Mouse (Mus musculus) kidney, embryonic 16.5 days (tissue): ENCODE results near the gene Micu1. TPM values are rescaled to one million over a fixed set of nuclear protein-coding genes. Genes with fewer than 3 reads are reported as not detected.
"Not testable (repeated sequence)": the region's sequence is repeated elsewhere in the genome, so short reads cannot be mapped to it uniquely, and the experiment has no call there.

Experiments used
- ATAC-seq: fragments of 200-750 bp; cut with Nextera tagmentation; 2 replicates; pipeline ENCODE4 v1.8.0; 2017; ENCODE audit warnings: moderate TSS enrichment; ENCODE audit not compliant: low FRiP score, low TSS enrichment
- H3K27ac ChIP-seq: fragments of 300-500 bp; sonication (generic); 2 replicates; pipeline ENCODE4 v1.5.1; 2014; ENCODE audit warnings: low read length
- H3K27me3 ChIP-seq: fragments of 300-500 bp; sonication (generic); 2 replicates; pipeline ENCODE4 v1.6.1; 2014; ENCODE audit warnings: low read length, control low read depth, mixed read lengths; ENCODE audit not compliant: insufficient read depth
- H3K36me3 ChIP-seq: fragments of 300-500 bp; sonication (generic); 2 replicates; pipeline ENCODE4 v1.6.1; 2014; ENCODE audit warnings: low read length, control low read depth, mixed read lengths; ENCODE audit not compliant: insufficient read depth
- H3K4me1 ChIP-seq: fragments of 300-500 bp; sonication (generic); 2 replicates; pipeline ENCODE4 v1.6.1; 2014; ENCODE audit warnings: low read length, control low read depth, mixed read lengths; ENCODE audit not compliant: insufficient read depth
- H3K4me2 ChIP-seq: fragments of 300-500 bp; sonication (generic); replicated peaks from 2 replicates; pipeline ENCODE4 v1.6.1; 2014; ENCODE audit warnings: low read depth, low read length
- H3K4me3 ChIP-seq: fragments of 300-500 bp; sonication (generic); 2 replicates; pipeline ENCODE4 v1.5.1; 2014; ENCODE audit warnings: mild to moderate bottlenecking, low read length
- H3K9ac ChIP-seq: fragments of 300-500 bp; sonication (generic); replicated peaks from 2 replicates; pipeline ENCODE4 v1.6.1; 2014; ENCODE audit warnings: low read length
- H3K9me3 ChIP-seq: fragments of 300-500 bp; sonication (generic); 2 replicates; pipeline ENCODE4 v1.6.1; 2016; ENCODE audit warnings: low read length, control low read depth
- WGBS: fragments of 180-500 bp; shearing (Covaris S2); extraction: QIAGEN DNeasy Blood & Tissue Kit; methylation state at CpG from one replicate; pipeline ENCODE4 v1.1.7; 2014; 5-methylcytosine and 5-hydroxymethylcytosine counted together
- polyA plus RNA-seq: library from polyadenylated mRNA; unstranded; fragments of >200 nt; fragmentation: Nextera tagmentation; extraction: Ambion mirVana; gene quantifications from 2 replicates; pipeline ENCODE4 v1.2.1, GENCODE M21; 2015

Micu1 gene
- polyA plus RNA-seq, 1 experiment from 2014 or later, result 86.2 TPM

DNA sequence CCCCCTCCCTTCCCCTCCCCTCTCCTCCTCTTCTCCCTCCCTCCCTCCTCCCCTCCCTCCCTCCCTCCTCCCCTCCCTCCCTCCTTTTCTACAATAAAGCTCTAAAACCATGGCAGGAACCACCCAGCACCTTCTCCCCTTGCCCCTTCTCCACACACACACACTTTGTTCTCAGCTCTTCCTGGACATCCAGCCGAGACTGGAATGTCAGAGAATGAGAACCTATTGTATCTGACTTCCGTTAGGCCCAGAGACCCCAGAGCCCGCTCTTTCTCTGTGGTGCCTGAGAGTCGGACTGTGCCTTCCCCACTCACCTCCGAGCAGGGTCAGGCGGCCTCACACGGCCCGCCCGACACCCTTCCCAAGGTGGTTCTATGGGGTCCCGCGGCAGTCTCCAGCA, 166.0 kb downstream of the Micu1 start:
- Histone ChIP-seq H3K27me3 (no peaks in the 10 kb centered on the region), H3K36me3 (no peaks in the 10 kb centered on the region), H3K9ac (no peak overlapping the region; the same call in 1 of the 2 replicates), H3K4me1 (peaks cover 17% of the 10 kb centered on the region), H3K4me2 (no peak overlapping the region), H3K27ac (no peak overlapping the region), H3K9me3 (0 out of 2 replicates have a peak, but pooled peaks cover 4% of the 10 kb centered on the region), H3K4me3 (no peak overlapping the region)
- 70% methylated on average over 11 of the region's 11 CpGs for WGBS
- ATAC-seq, result no peak

DNA sequence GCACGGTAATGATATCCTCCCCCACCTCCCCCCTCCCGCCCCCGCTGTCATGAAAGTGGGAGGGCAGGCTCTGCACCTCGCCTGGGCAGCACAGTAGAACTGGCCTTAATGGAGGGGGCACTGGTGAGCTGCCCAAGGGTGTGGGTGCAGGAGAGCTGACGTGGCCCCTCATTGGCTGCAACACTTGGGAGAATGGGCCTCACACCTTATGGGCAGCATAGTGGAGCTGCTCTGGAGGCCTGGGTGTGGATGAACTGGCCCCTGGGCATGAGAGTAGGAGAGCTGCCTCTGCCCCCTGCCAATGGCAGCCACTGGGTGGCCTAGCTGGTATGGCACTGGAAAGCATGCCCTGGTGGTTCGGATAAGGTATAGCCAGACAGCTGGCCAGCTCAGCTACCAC, 167.8 kb downstream of the Micu1 start:
- Histone ChIP-seq H3K4me2 (no peak overlapping the region), H3K27ac (no peak overlapping the region), H3K36me3 (no peaks in the 10 kb centered on the region), H3K9ac (no peak overlapping the region), H3K27me3 (no peaks in the 10 kb centered on the region), H3K4me3 (no peak overlapping the region), H3K9me3 (0 out of 2 replicates have a peak, but pooled peaks cover 4% of the 10 kb centered on the region), H3K4me1 (no peaks in the 10 kb centered on the region)
- ATAC-seq, result 0 out of 2 replicates have a peak, but pooled peaks have one; percentile 44
- WGBS, result 79% methylated on average over 6 of the region's 6 CpGs

DNA sequence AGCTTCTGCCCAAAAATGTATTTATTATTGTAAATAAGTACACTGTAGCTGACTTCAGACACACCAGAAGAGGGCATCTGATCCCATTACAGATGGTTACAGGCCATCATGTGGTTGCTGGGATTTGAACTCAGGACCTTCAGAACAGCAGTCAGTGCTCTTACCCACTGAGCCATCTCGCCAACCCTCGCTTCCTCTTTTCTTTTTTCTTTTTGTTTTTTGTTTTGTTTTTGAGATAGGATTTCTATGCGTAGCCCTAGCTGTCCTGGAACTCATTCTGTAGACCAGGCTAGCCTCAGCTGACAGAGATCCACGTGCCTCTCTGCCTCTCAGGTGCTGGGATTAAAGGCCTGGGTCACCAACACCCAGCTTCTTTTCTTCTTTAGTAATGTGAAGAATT, 170.4 kb downstream of the Micu1 start:
- H3K27ac ChIP-seq, H3K27me3 ChIP-seq, ATAC-seq, H3K4me2 ChIP-seq, H3K4me1 ChIP-seq, H3K4me3 ChIP-seq, H3K9ac ChIP-seq, H3K9me3 ChIP-seq, H3K36me3 ChIP-seq: not testable (repeated sequence)
- WGBS, result 85% methylated on average over 4 of the region's 4 CpGs

DNA sequence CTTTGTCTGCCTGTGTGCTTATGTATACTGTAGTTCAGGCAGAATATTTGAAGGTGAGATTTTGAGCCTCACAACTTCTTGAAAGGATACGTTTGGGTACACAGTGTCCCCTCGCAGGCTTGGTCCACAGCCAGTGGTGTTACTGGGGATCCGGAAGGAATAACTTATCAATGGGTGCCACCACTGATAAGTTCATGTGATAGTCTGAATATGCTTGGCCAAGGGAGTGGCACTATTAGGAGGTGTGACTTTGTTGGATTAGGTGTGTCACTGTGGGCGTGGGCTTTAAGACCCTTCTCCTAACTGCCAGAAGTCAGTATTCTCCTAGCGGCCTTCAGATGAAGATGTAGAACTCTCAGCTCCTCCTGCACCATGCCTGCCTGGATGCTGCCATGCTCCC, 170.9 kb downstream of the Micu1 start:
- no peak overlapping the region for H3K4me2 ChIP-seq
- H3K4me3 ChIP-seq, result no peak overlapping the region
- H3K36me3 ChIP-seq, result no peaks in the 10 kb centered on the region
- WGBS, result 85% methylated on average over 5 of the region's 5 CpGs
- no peaks in the 10 kb centered on the region for H3K27me3 ChIP-seq
- 0 out of 2 replicates have a peak, but pooled peaks cover 4% of the 10 kb centered on the region for H3K9me3 ChIP-seq
- H3K4me1 ChIP-seq, result no peaks in the 10 kb centered on the region
- H3K27ac ChIP-seq, result no peak overlapping the region
- ATAC-seq, result no peak
- no peak overlapping the region for H3K9ac ChIP-seq

DNA sequence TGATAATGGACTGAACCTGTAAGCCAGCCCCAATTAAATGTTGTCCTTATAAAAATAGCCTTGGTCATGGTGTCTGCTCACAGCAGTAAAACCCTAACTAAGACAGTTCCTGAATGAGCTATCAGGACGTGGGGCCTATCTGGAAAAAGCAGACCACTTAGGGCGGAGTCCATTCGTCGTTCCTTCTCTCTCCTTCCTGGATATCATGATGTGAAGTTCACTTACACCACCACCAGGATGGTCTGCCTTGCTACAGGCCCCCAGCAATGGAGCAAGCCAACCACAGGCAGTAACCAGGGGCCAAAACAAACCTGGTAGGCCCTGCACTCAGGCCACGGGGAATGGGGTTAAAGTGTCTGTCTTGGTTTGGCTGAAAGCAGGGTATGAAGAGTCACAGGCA, 171.3 kb downstream of the Micu1 start:
- 69% methylated on average over 5 of the region's 5 CpGs for WGBS
- no peaks in the 10 kb centered on the region for H3K36me3 ChIP-seq
- no peak overlapping the region for H3K4me2 ChIP-seq
- no peaks in the 10 kb centered on the region for H3K27me3 ChIP-seq
- no peak overlapping the region for H3K27ac ChIP-seq
- peaks cover 2% of the 10 kb centered on the region for H3K4me1 ChIP-seq
- no peak overlapping the region for H3K9ac ChIP-seq
- no peak overlapping the region for H3K4me3 ChIP-seq
- 0 out of 2 replicates have a peak, but pooled peaks cover 4% of the 10 kb centered on the region for H3K9me3 ChIP-seq
- no peak for ATAC-seq

DNA sequence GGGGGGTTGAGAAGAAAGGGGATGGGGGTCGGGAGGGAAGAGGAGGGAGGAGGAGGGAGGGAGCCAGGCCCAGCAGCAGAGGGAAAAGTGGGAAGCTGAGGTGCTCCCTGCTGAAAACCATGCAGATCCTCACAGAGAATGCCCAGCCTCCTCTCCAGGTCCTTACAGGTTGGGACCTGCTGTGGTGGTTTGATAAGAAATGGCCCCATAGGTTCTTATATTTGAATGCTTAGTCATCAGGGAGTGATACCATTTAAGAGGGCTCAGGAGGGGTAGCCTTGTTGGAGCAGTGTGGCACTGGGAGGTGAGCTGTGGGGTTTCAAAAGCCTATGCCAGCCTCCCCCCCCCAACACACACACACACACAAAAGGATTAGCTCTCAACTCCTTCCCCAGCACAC, 173.1 kb downstream of the Micu1 start:
- H3K27ac ChIP-seq, result no peak overlapping the region
- ATAC-seq, result no peak
- WGBS, result 33% methylated on average over 1 of the region's 1 CpGs

DNA sequence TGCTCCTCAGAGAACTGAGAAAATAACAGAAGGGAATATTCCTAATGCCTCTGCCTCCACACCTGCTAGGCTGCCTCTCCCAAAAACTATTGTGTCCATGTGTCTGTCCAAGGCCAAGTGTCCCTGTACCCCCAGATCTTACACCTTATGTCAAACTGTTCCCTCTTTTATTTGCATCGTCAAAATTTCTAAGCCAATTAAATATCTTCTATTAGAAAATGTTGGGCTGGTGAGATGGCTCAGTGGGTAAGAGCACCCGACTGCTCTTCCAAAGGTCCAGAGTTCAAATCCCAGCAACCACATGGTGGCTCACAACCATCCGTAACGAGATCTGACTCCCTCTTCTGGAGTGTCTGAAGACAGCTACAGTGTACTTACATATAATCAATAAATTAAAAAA, 174.4 kb downstream of the Micu1 start:
- H3K4me2 ChIP-seq, H3K36me3 ChIP-seq, H3K27me3 ChIP-seq, H3K27ac ChIP-seq, H3K4me3 ChIP-seq, H3K9ac ChIP-seq, H3K9me3 ChIP-seq, ATAC-seq: not testable (repeated sequence)
- H3K4me1 ChIP-seq, result peaks cover 13% of the 10 kb centered on the region
- WGBS, result 78% methylated on average over 3 of the region's 4 CpGs

More for the DNA sequence above, 173.1 kb downstream of the Micu1 start:
- no peak overlapping the region for H3K4me2 ChIP-seq
- H3K27me3 ChIP-seq, result no peaks in the 10 kb centered on the region
- H3K4me1 ChIP-seq, result peaks cover 5% of the 10 kb centered on the region
- H3K9ac ChIP-seq, result no peak overlapping the region
- no peak overlapping the region for H3K4me3 ChIP-seq
- H3K9me3 ChIP-seq, result 0 out of 2 replicates have a peak, but pooled peaks cover 4% of the 10 kb centered on the region
- H3K36me3 ChIP-seq, result no peaks in the 10 kb centered on the region

DNA sequence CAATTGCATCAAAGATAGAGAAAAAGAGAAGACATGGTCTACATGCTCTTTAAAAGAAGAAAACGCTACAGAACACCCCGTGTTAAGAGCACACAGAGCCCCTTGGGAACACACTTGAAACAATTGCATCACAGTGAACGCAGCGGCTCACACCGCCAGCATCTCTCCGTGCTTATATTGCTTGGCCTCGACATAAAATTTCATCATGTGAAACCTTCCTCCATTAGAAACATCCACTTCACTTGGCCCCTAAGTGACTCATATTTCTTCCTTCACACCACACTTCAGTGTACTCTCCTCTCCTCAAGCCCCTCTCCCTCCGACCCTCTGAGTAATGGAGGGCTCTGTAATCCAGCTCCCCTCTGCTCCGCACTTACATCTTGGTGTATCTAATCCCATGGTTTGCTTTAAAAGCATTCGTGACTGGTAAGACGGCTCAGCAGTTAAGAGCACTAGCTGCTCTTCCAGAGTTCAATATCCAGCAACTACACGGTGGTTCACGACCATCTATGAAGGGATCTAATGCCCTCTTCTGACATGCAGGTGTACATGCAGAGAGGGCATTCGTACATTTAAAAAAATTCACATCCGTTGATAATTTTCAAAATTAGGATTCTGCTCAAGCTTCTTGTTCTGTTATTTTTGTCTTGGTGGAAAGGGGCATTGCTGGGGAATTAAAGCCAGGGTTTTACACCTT, 175.3 kb downstream of the Micu1 start:
- Histone ChIP-seq H3K27ac (no peak overlapping the region), H3K27me3 (no peaks in the 10 kb centered on the region), H3K4me3 (no peak overlapping the region), H3K36me3 (no peaks in the 10 kb centered on the region), H3K4me2 (no peak overlapping the region), H3K9ac (no peak overlapping the region), H3K9me3 (no peaks in the 10 kb centered on the region), H3K4me1 (peaks cover 13% of the 10 kb centered on the region)
- ATAC-seq, result no peak
- WGBS, result 73% methylated on average over 15 of the region's 15 CpGs

DNA sequence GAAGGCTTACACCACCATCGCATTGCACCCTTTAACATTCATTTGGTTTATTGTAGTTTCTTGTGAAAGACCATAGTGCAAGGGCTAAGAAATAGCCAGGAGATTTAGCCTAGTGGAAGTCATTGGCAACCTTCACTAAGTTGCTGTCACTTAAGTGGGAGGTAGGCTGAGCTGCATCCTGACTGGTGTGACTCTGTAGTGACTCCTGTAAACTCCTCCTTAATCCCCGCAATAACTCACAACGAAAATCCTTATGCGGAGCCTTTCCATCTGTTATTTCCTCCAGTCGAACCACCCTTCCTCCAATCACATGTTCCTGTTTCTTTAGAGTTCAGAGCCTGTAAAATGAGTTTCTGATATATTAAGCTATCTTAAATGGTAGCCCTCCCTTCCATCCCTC, 176.5 kb downstream of the Micu1 start:
- no peaks in the 10 kb centered on the region for H3K27me3 ChIP-seq
- no peaks in the 10 kb centered on the region for H3K36me3 ChIP-seq
- peak; percentile 29; the same call in 1 of the 2 replicates for ATAC-seq
- peaks cover 13% of the 10 kb centered on the region for H3K4me1 ChIP-seq
- WGBS, result 10% methylated on average over 5 of the region's 5 CpGs
- H3K4me3 ChIP-seq, result peak overlapping the region; percentile 74
- peak overlapping the region; percentile 54 for H3K4me2 ChIP-seq
- H3K27ac ChIP-seq, result peak overlapping the region; percentile 99
- H3K9me3 ChIP-seq, result no peaks in the 10 kb centered on the region
- H3K9ac ChIP-seq, result peak overlapping the region; percentile 94

DNA sequence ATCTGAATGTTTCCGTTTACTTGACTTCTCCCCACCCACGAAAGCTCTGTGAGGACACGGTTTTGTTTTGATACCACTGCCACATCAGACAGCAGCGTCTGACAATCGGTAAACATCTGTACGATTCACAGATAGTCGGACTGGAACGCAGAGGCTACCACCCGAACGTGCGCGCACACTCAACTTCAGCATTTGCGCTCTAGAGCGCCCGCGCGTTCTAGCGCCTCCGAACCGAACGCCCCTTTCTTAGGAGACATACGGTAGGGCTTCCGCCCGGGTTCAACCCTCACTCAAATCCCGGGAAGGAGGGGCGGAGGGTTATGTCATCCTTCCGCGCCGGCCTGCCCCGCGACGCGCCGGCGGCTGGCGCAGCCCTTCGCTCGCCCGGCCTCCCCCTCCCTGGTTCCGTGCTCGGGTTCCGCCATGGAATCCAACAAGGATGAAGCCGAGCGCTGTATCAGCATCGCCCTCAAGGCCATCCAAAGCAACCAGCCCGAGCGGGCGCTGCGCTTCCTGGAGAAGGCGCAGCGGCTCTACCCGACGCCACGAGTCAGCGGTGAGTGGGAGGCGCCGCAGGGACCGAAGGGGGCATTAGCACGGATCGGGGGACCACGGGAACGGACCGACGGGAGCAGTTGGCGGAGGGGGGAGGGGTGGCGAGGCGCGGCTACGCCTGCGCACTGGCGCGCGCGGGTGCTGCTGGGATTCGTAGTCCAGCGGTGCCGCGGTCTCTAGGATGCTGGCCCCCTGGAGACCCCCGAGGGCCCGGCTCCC, 177.2 kb downstream of the Micu1 start, which contains the start of gene Dnajb12:
TSS of gene Dnajb12 (plus strand) at position 302 of the 774 bp plus-strand sequence.
- peak within 1 kb of the TSS; percentile 99 for H3K27ac ChIP-seq
- no peaks in the 10 kb centered on the region for H3K36me3 ChIP-seq
- no peaks in the 10 kb centered on the region for H3K27me3 ChIP-seq
- ATAC-seq, result peak; percentile 95
- peak within 1 kb of the TSS; percentile 74 for H3K4me3 ChIP-seq
- peak within 1 kb of the TSS; percentile 94 for H3K9ac ChIP-seq
- peak within 1 kb of the TSS; percentile 78 for H3K4me2 ChIP-seq
- H3K9me3 ChIP-seq, result no peaks in the 10 kb centered on the region
- WGBS, result under 1% methylated on average over 77 of the region's 80 CpGs
- peaks cover 13% of the 10 kb centered on the region for H3K4me1 ChIP-seq
